Mouse (Mus musculus) gastrocnemius, adult 18-20 months (tissue): ENCODE data around the gene Rassf2. TPM values are rescaled to one million over a fixed set of nuclear protein-coding genes. Genes with fewer than 3 reads are reported as not detected.

Experiments
- DNase-seq: peaks from one replicate; pipeline ENCODE4 v3.0.0; 2021; ENCODE audit warnings: low spot score
- total RNA-seq, 2 experiments: library from RNA; stranded (reverse); gene quantifications; 2 replicates each; pipeline ENCODE4 v1.2.3; 2021

The Rassf2 gene
- total RNA-seq, 2 experiments from 2014 or later = 4.3 to 5.1 TPM

- peak; percentile 88 for DNase-seq
Measured at GRCm38 (mm10) chr2:132006561-132007474, 23.2 kb downstream of the Rassf2 start.

GRCm38 (mm10) chr2:132005445-132005844, 24.6 kb downstream of the Rassf2 start:
- DNase-seq = peak; percentile 50

GRCm38 (mm10) chr2:132004495-132005136, 25.4 kb downstream of the Rassf2 start:
- no peak for DNase-seq

- no peak for DNase-seq
Measured at GRCm38 (mm10) chr2:132003916-132004315, 26.1 kb downstream of the Rassf2 start.

GRCm38 (mm10) chr2:132001696-132002334, 28.2 kb downstream of the Rassf2 start:
- DNase-seq = no peak

GRCm38 (mm10) chr2:131997356-131997755, 32.7 kb downstream of the Rassf2 start:
- no peak for DNase-seq

- DNase-seq = no peak
Measured at GRCm38 (mm10) chr2:131996369-131996768, 33.7 kb downstream of the Rassf2 start.

- no peak for DNase-seq
Measured at GRCm38 (mm10) chr2:131995742-131996141, 34.3 kb downstream of the Rassf2 start.

- DNase-seq = no peak
Measured at GRCm38 (mm10) chr2:131994971-131995370, 35.1 kb downstream of the Rassf2 start.

GRCm38 (mm10) chr2:131993563-131994088, 36.4 kb downstream of the Rassf2 start:
- DNase-seq = no peak

GRCm38 (mm10) chr2:131993151-131993550, 36.9 kb downstream of the Rassf2 start:
- no peak for DNase-seq

GRCm38 (mm10) chr2:131992487-131992886, 37.6 kb downstream of the Rassf2 start:
- no peak for DNase-seq

GRCm38 (mm10) chr2:131988550-131988949, 41.5 kb downstream of the Rassf2 start:
- no peak for DNase-seq

GRCm38 (mm10) chr2:131987950-131988349, 42.1 kb downstream of the Rassf2 start:
- no peak for DNase-seq

GRCm38 (mm10) chr2:131982546-131983196, 47.4 kb downstream of the Rassf2 start:
- DNase-seq = peak; percentile 73

- no peak for DNase-seq
Measured at GRCm38 (mm10) chr2:131980866-131981265, 49.2 kb downstream of the Rassf2 start.

- no peak for DNase-seq
Measured at GRCm38 (mm10) chr2:131976663-131977062, 53.4 kb downstream of the Rassf2 start.

GRCm38 (mm10) chr2:131971098-131971497, 59.0 kb downstream of the Rassf2 start:
- DNase-seq = no peak

GRCm38 (mm10) chr2:131970597-131970996, 59.5 kb downstream of the Rassf2 start:
- no peak for DNase-seq

GRCm38 (mm10) chr2:131961671-131962070, 68.4 kb downstream of the Rassf2 start:
- DNase-seq = no peak

GRCm38 (mm10) chr2:131957731-131958222, 72.3 kb downstream of the Rassf2 start:
- no peak for DNase-seq
